Mouse (Mus musculus): ENCODE measurements around the gene Tvp23b. TPM values are rescaled to one million over a fixed set of nuclear protein-coding genes. Genes with fewer than 3 reads are reported as not detected.

Gene Tvp23b
- total RNA-seq, 2 experiments from 2014 or later, result 4.8 to 5.4 TPM

DNA sequence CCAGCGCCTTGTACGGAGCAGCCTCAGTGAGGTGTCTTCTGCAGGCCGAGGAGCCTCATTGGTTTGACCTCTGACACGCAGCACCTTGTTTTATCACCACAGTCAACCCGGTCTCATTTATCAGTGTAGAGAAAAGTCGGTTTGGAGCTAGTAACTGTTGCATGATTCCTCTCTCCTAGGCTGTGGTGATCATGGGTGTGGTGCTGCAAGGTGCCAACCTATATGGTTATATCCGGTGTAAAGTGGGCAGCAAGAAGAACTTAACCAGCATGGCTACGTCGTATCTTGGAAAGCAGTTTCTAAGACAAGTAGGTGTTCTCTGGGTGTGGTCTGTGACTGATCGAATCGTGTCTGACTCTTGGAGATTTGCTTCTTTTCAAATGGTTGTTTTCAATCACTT, 12.5 kb downstream of the Tvp23b start:
- DNase-seq (ENCODE audit: low spot score), result no peak

DNA sequence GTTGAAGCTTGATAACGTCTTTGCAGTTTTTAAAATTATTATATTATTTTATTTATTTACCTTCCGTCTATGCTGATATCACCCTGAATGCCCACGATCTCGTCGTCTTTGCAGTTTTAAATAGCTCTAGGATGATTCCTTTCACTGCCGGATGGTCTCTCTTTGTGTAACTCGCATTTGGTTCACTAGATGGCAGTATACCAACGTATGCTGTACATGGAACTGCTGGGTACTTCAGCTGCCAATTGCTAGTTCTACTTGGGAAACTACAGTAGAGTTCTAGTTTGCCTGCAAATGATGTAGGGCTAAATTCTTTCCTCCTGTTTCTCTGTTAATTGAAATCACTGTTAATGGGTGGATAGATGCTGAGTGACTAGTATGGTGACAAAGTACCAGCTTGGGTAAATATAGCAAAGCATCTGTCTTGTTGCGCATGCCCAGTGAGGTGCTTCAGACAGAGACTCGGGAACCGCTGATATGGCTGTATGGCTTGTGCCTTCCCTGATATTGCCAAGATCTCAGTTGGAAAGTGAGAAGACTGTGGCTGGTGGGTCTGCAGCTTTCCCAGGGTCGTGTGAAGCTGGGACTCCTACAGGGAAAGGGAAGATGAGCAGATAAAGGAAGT, 22.6 kb downstream of the Tvp23b start:
- DNase-seq (ENCODE audit: low spot score), result peak; percentile 86

DNA sequence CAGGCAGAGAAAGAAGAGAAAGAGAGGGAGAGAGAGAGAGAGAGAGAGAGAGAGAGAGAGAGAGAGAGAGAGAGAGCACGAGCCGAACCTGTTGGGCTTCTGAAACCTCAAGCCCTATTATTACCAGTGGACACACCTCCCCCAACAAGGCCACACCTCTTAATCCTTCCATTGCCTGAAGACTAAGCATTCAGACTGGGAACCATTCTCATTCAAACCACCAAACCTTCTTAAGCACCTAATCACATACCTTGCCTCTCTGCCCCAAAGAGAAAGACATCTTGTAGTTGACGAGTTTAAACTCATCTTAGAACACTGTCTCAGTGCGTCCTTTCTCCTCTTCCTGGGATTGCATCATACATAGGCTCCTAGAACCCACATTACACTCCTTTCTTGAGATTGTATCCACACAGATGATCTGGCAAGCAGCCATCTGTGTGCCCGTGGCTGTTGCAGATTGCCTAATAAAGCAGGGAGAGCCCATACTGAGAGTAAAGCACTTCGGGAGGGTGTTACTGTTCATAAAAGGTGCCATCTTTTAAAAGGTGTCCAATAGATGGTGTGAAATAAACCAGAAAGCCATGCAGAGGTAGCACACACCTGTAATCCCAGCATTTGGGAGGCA, 24.7 kb downstream of the Tvp23b start:
- DNase-seq (ENCODE audit: low spot score), result no peak

DNA sequence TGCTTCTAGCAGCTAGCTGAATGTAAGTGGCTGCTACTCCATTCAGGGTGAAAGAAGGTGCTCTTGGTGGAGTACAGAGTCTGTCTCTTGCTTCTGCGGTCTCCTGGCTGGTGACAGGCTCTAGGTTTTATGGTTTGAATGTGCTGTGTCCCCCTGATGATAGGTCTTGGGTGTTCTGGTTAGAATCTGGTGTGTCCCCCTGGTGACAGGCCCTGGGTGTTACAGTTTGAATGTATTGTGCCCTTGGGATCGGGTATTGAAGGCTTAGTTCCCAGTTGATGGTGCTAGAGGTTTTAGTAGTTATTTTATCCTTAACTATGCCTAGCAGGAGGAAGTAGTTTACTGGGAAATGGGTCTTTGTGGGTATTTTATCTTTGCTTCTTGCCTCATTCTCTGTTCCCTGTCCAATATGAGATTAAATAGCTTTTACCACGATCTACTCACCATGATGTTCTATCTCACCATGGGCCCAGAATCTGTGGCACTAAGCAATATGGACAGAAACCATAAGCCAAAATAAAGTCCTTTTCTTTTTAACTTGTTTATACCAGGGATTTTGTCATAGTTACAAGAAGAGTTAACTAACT, 30.6 kb downstream of the Tvp23b start:
- DNase-seq (ENCODE audit: low spot score), result no peak

DNA sequence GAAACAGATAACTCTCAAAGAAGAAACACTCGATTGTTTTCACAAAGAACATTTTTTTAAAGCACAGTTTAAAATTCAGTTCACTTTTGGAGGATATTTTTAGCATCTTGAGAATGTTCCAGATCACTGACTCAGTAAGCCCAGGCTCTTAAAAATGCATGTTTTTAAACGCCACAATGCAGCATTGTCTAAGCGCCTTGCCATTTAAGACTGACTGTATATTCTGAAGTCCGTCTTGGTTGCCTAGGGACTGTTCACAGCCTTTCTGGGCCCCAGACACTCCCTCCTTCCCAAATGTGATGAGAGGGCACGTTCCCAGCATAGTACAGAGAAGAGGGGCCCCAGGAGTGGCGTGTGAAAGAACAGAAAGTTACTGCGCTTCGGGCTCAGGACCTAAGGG, 32.1 kb downstream of the Tvp23b start:
- DNase-seq (ENCODE audit: low spot score), result no peak

DNA sequence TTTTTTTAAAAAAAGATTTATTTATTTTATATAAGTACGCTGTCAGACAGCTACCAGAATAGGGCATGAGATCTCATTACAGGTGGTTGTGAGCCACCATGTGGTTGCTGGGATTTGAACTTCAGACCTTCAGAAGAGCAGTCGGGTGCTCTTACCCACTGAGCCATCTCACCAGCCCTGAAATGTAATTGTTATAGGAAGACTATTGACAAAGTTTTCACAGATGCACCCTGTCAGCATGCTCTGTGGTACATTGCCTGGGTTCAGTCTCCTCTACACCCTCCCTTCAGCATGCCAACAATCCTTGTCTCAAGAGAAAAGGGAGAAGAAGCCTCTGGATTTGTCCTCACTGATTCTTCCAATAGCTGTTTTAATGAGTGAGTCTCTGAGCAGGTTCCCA, 33.9 kb downstream of the Tvp23b start:
- DNase-seq (ENCODE audit: low spot score), result no peak

DNA sequence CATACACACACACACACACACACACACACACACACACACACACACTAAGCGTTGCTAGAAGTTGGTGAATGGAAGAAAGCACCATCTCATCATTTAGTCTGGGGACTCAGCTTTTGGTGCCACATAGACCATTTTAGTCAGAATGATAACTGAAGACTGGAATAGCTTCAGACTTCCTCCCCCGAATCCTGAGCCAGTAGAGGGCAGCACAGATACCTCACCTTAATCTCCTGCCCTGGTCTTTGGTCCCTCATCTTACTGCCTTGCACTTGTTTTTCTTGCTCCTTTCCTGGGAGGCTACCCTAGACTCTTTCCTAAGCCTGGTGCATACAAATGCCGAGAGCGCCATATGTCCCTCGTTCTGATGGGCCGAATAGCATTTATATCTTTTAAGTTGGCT, 35.3 kb downstream of the Tvp23b start:
- peak; percentile 36 for DNase-seq (ENCODE audit: low spot score)

DNA sequence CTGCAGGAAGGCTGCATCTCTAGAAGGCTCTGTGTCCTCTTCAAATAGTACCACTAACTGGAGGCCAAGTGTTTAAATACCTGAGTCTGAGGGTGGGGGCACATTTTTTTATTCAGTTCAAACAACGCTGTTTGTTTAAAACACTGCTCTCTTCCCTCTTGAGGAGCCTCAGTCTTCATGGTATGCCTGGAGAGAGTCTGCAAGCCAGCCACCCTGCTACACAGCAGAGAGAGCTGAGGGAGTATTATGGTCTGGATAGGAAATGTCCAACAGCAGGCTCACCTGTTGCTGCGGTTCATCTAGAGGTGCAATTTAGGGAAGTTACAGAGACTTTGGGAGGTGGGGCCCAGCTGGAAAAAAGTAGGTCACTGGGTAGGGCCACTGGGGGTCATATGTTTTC, 36.2 kb downstream of the Tvp23b start:
- no peak for DNase-seq (ENCODE audit: low spot score)

DNA sequence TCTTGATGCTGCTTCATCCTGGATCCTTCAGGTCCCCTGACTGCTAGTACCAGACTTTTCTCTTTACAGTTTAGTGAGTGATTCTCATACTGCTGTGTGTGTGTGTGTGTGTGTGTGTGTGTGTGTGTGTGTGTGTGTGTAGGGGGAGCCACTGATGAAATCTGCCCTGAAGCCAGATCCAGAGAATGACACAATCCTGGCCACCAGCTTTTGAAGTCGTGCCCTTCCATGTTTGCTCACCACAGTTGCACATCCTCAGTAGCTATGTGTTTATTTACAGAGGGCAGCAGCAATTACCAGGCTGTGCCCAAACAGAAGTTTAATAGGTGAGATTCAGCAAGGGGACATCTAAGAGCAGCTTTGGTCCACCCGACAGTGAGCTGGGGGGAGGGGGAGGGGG, 37.5 kb downstream of the Tvp23b start:
- no peak for DNase-seq (ENCODE audit: low spot score)

DNA sequence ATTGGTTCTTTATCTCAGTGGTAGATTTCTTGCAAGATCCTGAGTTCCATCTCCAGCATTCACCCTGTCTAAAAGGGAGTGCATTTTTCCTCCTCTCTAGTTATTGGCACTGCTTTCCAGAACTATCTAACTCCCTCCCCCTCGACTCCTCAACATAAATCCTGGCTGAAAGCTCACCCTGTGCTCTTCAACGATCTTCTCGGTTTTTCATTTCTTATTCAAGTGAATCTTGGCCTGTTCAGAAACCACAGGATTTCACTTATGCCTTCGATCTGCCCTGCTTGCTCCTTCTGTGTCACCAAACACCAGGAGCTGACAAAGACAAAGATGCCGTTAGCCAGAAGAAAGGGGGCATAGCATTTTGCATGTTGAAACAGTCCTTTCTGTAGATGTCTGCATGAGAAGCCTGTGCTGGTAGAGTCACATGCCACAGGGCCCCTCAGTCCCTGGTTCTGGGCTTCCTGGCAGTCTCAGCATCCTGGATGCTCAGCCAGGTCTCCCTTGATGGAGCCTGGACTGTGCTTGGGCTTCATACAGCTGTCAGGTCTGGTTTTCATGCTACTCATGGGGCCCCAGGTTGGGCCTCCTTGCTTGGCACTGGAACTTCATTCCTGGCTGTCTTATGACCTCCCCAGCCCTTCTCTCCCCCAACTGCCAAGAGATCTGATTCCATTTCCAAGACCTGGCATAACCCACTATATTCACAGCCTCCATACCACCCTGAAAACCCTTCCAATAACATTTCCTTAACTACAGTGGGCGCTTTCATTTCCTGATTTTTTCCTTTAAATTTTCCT, 40.9 kb downstream of the Tvp23b start:
- no peak for DNase-seq (ENCODE audit: low spot score)

DNA sequence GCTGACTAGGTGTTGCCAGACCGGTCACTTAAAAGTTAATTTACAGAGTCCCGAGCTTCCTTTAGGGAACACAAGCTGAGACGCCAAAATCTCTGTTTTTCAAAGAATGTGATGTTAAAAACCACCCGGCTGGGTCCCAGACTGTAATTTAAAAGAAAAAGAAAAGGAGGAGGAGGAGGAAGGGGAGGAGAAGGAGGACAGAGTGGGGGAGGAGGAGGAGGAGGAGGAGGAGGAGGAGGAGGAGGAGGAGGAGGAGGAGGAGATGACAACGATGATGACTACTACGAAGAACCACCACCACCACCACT, 41.4 kb downstream of the Tvp23b start:
- DNase-seq (ENCODE audit: low spot score), result no peak

DNA sequence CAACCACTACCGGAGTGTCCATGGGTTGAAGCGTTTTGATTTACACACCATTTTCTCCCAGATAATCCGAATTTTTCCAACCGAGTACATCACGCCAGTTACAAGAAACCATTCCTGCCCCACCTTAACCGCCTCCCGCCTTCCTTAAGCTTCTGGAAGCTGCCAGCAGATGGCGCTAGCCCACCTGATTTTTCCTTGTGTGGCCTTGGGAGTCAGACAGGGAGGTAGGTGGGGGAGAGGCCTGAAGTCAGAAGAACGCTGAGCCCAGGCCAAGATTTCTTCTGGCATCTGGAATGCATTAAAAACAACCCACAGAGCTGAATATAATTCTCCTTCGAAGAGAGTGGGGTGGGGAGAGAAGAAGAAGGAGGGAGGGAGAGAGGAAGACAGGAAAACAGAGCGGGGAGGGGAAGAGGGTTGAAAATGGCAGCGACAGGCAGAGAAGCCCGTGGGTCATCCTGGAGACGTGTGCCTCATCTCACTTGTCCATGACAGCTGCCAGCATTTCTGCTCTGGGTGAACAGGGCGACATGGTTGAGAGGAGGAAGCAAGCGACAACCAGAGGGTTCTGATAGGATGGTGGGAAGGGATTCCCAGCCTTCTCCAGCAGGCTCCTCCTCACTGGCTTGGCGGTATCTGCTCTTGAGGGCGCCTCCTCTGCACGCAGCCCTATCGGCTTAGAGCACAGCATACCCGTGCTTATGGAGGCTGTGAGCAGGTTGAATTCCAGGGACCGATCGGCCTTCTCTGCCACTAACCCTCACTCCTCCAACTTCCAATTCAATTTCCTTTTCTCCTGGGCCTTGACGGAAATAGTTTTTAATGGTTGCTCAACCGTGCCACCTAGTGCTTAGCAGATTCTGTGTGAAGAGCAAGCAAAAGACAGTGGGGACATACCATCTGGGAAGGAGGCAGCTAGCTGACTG, 42.1 kb downstream of the Tvp23b start:
- peak; percentile 96 for DNase-seq (ENCODE audit: low spot score)

DNA sequence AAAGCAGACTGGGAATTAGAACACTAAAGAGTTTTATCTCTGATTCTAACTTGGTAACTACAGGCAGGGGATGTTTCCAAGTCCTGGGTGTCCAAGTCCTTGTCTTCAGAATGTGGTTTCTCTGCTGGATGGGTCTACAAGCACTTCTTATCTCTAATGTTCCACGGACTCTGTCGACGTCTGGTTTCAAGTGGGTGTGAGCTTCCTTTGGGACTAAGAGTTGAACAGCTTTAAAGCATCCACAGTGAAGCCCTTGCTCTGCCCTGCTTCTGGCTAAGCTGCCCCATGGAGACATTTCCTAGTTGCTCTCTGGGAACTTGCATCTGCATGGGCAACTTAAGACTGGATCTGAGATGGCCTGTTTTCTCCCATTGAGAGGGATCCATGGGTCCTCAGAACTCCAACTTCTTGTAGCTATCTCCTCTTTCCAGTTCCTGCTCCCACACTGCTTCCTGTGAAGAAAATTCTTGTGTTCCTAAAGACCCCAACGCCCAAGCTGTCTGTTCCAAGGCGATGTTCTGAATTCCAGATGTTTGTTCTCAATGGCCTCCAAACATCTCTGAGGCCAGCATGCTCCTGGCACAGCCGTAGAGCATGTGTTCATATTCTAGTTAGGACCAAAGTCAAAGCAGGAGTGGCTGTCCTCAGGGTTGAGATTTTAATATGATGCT, 45.0 kb downstream of the Tvp23b start:
- DNase-seq (ENCODE audit: low spot score), result peak; percentile 55

DNA sequence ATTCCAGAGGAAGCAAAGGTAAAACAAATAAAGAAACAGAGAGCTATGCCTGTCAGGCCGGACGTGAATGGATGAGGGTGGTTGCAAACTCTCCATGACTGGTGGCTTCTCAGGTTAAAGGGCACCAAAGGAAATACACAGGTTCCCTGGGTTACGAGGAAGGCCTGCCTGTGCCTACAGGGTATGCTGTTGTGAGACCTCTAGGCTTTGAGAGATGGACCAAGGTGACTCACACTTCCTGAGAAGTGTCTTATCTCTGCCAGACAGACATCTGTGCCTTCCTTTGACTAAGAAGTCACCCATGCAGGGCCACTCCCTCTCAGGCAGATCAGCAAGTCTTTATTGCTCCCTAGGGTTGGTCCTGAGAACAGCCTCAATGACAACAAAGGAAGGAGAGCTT, 50.5 kb downstream of the Tvp23b start:
- no peak for DNase-seq (ENCODE audit: low spot score)

DNA sequence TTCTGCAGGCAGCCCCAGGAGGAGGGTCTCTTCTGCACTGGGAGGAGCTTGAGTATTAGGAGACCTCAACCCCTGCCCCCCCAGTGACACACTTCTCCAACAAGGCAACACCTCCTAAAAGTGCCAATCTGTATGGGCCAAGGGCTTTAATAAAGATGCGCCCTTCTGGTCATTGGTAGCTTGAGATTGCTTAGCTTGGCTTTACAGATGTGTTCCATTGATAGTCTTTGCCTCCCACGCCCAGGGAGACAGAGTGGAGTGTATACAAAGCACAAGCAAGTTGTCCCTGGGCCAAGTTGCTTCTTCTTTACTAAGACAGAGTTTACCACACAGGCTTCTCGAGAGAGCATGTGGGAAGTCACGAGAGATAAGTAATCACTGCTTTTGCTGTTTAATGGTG, 51.3 kb downstream of the Tvp23b start:
- DNase-seq (ENCODE audit: low spot score), result no peak

DNA sequence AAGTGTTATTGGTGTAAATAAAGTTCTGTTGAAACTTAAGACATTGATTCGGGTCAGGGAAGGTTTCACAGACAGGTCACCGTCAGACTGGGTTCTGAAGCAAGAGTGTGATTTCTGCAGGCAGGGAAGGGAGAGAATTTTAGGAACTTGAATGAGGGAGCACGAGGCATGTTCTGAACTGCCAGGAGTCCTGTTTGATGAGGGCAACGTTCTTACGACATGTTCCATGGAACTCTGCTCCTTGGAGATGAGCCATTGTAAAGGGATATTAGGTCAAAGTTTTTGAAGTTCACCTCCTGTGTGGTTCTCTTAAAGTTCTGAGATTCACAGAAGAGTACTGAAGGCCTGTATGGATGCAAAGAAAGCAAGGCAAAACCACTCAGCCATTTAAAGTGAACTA, 51.9 kb downstream of the Tvp23b start:
- DNase-seq (ENCODE audit: low spot score), result peak; percentile 31

DNA sequence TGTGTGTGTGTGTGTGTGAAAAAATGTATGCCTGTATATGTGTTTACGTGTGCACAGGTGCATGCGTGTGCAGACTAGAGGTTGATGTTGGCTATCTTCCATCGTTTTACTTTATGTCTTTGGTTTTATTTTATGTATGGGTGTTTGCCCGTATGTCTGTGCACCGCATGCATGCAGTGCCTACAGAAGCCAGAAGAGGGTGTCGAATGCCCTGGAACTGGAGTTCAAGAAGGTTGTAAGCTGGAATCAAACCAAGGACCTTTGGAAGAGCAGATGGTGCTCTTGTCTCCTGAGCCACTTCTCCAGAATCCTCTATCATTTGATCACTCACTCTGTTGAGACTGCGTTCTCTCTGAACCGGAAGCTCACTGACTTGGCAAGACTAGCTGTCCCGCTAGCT, 53.8 kb downstream of the Tvp23b start:
- no peak for DNase-seq (ENCODE audit: low spot score)

DNA sequence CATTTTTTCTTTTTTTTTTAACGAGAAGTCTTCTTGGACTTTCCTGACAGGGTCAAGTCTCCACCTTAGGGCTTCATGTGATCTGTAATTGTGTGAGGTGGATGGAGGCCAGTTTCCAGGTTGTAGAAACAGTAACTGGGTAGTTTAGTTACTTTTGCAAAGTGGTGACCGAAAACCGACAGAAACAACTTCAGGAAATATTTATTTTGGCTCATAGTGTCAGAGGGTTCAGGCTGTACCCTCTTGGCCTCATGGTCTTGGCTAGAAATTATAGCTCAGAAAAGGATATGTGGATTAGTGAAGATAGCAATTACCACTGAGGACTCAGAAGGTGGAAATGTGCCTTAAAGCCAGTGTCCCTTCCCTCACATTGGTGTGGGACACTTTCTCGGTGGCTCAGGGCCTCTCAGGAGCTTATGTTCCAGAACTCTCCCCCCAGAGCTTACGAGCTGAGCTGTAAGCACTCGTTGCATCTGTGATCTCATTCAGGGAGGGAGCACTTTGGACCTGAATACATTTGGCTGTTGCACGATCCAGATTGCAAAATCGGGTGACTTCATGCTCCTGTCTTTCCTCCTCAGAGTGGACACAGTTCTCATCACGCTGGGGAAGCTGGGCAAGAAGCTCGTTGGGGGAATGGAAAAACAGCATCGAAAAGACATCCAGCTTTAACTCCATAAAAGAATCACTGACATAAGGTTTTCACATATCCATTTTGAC, 55.7 kb downstream of the Tvp23b start:
- peak; percentile 73 for DNase-seq (ENCODE audit: low spot score)

DNA sequence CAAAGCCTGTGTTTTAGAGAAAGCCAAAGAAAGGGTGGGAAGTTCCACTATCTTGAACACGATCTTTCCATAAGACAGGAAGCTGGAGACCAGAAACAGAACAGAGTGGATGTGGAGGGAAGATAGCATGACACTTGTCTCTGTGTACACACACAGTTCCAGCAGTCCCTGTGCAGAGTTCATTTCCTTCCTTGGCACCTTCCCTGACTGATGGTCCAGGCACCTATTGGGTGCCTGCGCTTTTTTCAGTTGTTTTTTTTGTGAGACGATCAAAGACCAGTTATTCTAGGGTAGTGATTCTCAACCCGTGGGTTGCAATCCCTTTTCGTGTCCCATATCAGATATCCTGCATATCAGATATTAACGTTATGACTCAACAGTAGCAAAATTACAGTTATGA, 58.7 kb downstream of the Tvp23b start:
- no peak for DNase-seq (ENCODE audit: low spot score)

DNA sequence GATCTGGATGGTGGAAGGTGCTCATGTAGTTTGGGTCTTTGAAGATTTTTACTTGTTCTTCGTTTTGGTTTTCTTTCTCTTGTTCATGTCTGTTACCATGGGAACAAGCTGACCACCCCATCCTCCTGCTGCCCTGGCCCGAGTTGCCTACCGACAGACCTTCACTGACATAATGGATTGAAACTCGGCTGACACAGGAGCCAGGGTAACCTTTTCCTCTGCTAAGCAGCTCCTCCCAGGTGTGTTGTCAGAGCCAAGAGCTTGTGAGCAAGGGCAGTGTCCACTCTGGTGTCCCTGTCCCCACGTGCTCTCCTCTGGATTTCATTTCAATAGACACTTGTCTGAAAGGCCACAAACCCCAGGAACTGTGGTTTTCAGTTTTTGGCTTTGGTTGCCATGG, 59.7 kb downstream of the Tvp23b start:
- DNase-seq (ENCODE audit: low spot score), result no peak

Data from gastrocnemius, adult 18-20 months (tissue).